Mouse (Mus musculus) limb, embryonic 15.5 days (tissue): ENCODE data around the gene Pgap2. TPM values are rescaled to one million over a fixed set of nuclear protein-coding genes. Genes with fewer than 3 reads are reported as not detected.
"Not testable (repeated sequence)": the region's sequence is repeated elsewhere in the genome, so short reads cannot be mapped to it uniquely, and the experiment has no call there.

Experiments
- ATAC-seq: fragments of 200-750 bp; cut with Nextera tagmentation; 2 replicates; pipeline ENCODE4 v1.8.0; 2017; ENCODE audit warnings: low read depth, moderate TSS enrichment; ENCODE audit not compliant: insufficient number of reproducible peaks, low FRiP score, low TSS enrichment
- H3K27ac ChIP-seq: fragments of 300-500 bp; sonication (generic); 2 replicates; pipeline ENCODE4 v1.5.1; 2015; ENCODE audit warnings: moderate library complexity, mild to moderate bottlenecking, inconsistent platforms
- H3K27me3 ChIP-seq: fragments of 300-500 bp; sonication (generic); 2 replicates; pipeline ENCODE4 v1.6.1; 2015; ENCODE audit warnings: inconsistent platforms
- H3K36me3 ChIP-seq: fragments of 300-500 bp; sonication (generic); 2 replicates; pipeline ENCODE4 v1.6.1; 2015; ENCODE audit warnings: inconsistent platforms
- H3K4me1 ChIP-seq: fragments of 300-500 bp; sonication (generic); 2 replicates; pipeline ENCODE4 v1.6.1; 2015; ENCODE audit warnings: inconsistent platforms
- H3K4me2 ChIP-seq: fragments of 300-500 bp; sonication (generic); 2 replicates; pipeline ENCODE4 v1.6.1; 2015; ENCODE audit warnings: mild to moderate bottlenecking, inconsistent platforms
- H3K4me3 ChIP-seq: fragments of 300-500 bp; sonication (generic); 2 replicates; pipeline ENCODE4 v1.5.1; 2015; ENCODE audit warnings: mild to moderate bottlenecking, inconsistent platforms
- H3K9ac ChIP-seq: fragments of 300-500 bp; sonication (generic); 2 replicates; pipeline ENCODE4 v1.6.1; 2015; ENCODE audit warnings: inconsistent platforms
- H3K9me3 ChIP-seq: fragments of 300-500 bp; sonication (generic); 2 replicates; pipeline ENCODE4 v1.6.1; 2016; ENCODE audit warnings: inconsistent platforms
- WGBS: fragments of 180-500 bp; shearing (Covaris S2); methylation state at CpG from one replicate; pipeline ENCODE4 v1.1.7; 2015; 5-methylcytosine and 5-hydroxymethylcytosine counted together
- polyA plus RNA-seq: library from polyadenylated mRNA; unstranded; fragments of >200 nt; fragmentation: Nextera tagmentation; extraction: Ambion mirVana; gene quantifications from 2 replicates; pipeline ENCODE4 v1.2.1, GENCODE M21; 2015

Gene Pgap2
- polyA plus RNA-seq, 1 experiment from 2014 or later, result 97.2 TPM

DNA sequence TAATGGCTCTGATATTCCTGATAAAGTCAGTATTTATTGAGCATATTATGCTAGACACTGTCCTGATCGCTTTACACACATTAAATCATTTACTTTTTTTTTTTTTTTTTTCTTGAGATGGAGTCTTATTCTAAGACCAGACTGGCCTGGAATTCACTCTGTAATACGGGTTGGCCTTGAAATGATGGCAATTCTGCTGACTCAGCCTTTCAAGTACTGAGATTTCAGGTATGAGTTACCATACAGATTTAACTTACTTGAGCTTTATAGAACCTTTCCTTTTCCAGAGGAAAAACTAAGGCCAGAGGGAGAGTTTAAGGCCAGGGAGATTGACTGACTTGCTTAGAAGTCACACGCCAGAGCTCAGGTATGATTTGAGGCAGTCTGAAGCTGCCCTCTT lies 46.6 kb downstream of the Pgap2 start:
- Histone ChIP-seq H3K27ac (no peak overlapping the region), H3K9me3 (no peaks in the 10 kb centered on the region), H3K9ac (no peak overlapping the region), H3K4me3 (no peak overlapping the region), H3K36me3 (no peaks in the 10 kb centered on the region), H3K27me3 (no peaks in the 10 kb centered on the region), H3K4me2 (no peak overlapping the region), H3K4me1 (no peaks in the 10 kb centered on the region)
- 82% methylated on average over 3 of the region's 3 CpGs for WGBS
- no peak for ATAC-seq

DNA sequence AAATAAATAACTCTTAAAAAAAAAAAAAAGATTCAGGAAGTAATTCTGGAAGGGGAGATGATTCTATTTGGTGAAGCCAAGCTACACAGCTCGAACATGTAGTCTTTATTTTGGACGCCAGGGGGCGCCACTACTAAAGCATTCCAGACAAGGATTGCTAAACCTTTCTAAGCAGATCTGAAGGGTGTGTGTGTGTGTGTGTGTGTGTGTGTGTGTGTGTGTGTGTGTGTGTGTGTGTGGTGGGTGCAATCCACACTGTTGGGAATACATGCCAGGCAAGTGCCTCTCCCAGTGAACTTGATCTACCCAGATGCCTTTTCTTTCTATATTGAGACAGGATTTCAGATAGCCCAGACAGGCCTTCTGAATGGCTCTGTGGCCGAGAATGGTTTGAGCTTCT lies 48.2 kb downstream of the Pgap2 start:
- H3K9me3 ChIP-seq, result no peaks in the 10 kb centered on the region
- no peaks in the 10 kb centered on the region for H3K4me1 ChIP-seq
- no peak overlapping the region for H3K27ac ChIP-seq
- 17% methylated on average over 4 of the region's 4 CpGs for WGBS
- no peak for ATAC-seq
- H3K9ac ChIP-seq, result no peak overlapping the region
- no peak overlapping the region for H3K4me3 ChIP-seq
- H3K4me2 ChIP-seq, result no peak overlapping the region
- H3K36me3 ChIP-seq, result no peaks in the 10 kb centered on the region
- no peaks in the 10 kb centered on the region for H3K27me3 ChIP-seq

DNA sequence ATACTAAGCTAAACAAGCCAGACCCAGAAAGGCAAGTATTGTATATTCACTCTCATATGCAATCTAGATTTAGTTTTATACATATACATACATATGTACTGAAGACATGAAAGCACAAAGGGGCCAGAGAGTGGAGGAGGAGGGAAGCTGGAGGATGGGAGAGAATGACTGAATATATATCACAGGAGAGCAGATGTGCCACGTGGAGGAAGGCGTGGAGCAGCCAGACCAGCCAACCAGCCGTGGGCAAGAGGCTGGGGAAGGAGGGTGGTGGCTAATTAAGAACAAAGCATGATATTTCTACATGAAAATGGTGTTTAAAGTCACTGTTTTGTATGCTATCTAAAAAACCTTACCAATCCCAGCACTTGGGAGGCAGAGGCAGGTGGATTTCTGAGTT lies 48.7 kb downstream of the Pgap2 start:
- Histone ChIP-seq H3K4me1 (no peaks in the 10 kb centered on the region), H3K27ac (no peak overlapping the region), H3K27me3 (no peaks in the 10 kb centered on the region), H3K4me2 (no peak overlapping the region), H3K9me3 (no peaks in the 10 kb centered on the region), H3K9ac (no peak overlapping the region), H3K36me3 (no peaks in the 10 kb centered on the region), H3K4me3 (no peak overlapping the region)
- no peak for ATAC-seq
- WGBS, result 61% methylated on average over 3 of the region's 3 CpGs

DNA sequence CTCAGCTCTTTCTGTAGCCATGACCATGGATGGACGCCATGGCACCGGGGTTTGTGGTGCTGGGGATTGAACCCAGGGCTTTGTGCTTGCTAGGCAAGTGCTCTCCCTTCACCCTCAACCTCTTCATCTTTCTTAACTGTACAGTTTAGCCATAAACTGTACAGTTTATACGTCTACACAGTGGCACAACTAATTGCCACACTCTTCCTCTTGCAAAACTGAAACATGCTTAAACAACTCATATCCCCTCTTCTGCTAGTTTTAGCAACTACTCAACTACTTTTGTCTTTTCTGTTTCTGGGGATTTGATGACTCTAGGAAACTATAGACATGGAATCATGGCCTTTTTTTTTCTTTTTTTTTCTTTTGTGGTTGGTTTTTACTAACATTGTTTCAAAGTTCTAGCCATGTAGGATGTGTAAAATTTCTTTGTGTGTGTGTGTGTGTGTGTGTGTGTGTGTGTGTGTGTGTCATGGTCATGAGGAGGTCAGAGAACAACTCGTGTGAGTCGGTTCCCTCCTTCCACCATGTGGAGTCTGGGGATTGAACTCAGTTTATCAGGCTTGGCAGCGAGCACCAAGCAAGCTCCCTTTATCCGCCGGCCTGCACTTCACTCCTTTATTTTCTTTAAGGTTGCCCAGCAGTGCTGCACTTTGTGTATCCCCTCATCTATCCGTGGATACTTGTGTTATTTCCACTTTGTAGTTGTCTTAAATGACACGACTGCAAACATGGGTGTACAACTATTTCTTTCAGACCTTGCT lies 49.9 kb downstream of the Pgap2 start:
- no peaks in the 10 kb centered on the region for H3K36me3 ChIP-seq
- H3K9me3 ChIP-seq, result no peaks in the 10 kb centered on the region
- 71% methylated on average over 10 of the region's 10 CpGs for WGBS
- H3K27ac ChIP-seq, result no peak overlapping the region
- H3K4me3 ChIP-seq, result no peak overlapping the region
- ATAC-seq, result no peak
- H3K4me2 ChIP-seq, result no peak overlapping the region
- H3K9ac ChIP-seq, result no peak overlapping the region
- H3K27me3 ChIP-seq, result no peaks in the 10 kb centered on the region
- no peaks in the 10 kb centered on the region for H3K4me1 ChIP-seq

DNA sequence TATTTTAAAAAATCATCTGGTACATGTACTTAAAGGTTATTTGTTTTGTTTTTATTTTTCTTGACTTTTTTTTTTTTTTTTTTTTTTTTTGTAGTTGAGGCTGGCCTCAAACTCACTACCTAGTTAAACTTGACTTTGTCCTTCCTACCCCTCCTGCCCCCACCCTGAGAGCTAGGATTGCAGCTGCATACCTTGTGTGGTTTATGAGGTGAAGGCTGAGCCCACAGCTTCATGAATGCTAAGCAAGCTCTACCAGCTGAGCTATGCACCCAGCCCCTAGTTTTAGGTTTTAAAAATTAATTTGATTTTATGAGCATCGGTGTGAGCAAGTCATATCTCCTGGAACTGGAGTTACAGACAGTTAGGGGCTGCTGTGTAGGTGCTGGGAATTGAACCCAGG lies 50.5 kb downstream of the Pgap2 start:
- no peaks in the 10 kb centered on the region for H3K9me3 ChIP-seq
- H3K4me1 ChIP-seq, result no peaks in the 10 kb centered on the region
- no peaks in the 10 kb centered on the region for H3K36me3 ChIP-seq
- no peak overlapping the region for H3K9ac ChIP-seq
- H3K27ac ChIP-seq, result no peak overlapping the region
- no peak overlapping the region for H3K4me2 ChIP-seq
- ATAC-seq, result no peak
- H3K27me3 ChIP-seq, result no peaks in the 10 kb centered on the region
- WGBS, result 73% methylated on average over 1 of the region's 1 CpGs
- H3K4me3 ChIP-seq, result no peak overlapping the region

DNA sequence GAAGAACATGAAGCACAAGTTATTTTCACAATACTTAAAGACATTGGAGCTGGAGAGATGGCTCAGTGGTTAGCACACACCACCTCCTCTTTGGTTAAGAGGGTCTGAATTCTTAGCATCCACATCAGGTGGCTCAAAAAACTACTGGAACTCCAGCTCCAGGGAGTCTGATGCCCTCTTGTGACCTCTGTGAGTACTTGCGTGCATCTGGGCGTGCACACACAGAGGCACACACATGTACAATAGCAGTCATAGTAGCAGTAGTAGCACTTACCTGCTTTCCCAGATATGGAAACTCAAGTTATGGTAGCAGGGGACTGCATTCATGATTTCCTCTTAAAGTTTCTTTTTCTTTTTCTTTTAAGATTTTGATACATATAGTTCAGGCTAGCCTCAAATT lies 53.0 kb downstream of the Pgap2 start:
- Histone ChIP-seq H3K27me3 (no peaks in the 10 kb centered on the region), H3K9me3 (no peaks in the 10 kb centered on the region), H3K36me3 (no peaks in the 10 kb centered on the region), H3K27ac (no peak overlapping the region), H3K4me1 (peaks cover 5% of the 10 kb centered on the region; the same call in 1 of the 2 replicates), H3K4me2 (no peak overlapping the region), H3K4me3 (no peak overlapping the region), H3K9ac (no peak overlapping the region)
- 83% methylated on average over 2 of the region's 2 CpGs for WGBS
- no peak for ATAC-seq

DNA sequence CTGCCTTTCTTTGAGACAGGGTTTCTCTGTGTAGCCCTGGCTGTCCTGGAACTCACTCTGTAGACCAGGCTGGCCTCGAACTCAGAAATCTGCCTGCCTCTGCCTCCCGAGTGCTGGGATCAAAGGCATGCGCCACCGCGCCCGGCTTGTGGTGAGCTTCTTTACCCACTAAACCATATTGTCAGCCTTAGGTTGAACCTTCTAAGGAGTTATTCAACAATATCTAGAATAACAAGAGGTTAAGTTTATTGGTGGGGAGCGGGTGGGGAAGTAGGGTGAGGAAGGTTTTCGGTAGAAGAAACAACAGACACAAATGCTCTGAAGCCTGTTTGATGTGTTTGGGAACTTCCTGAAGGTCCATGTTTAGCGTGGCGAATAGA lies 56.0 kb downstream of the Pgap2 start:
- not testable (repeated sequence) for H3K27ac ChIP-seq, H3K9me3 ChIP-seq, H3K4me3 ChIP-seq, H3K4me2 ChIP-seq, H3K27me3 ChIP-seq, ATAC-seq, H3K9ac ChIP-seq, H3K36me3 ChIP-seq
- H3K4me1 ChIP-seq, result peaks cover 15% of the 10 kb centered on the region
- 90% methylated on average over 10 of the region's 10 CpGs for WGBS

DNA sequence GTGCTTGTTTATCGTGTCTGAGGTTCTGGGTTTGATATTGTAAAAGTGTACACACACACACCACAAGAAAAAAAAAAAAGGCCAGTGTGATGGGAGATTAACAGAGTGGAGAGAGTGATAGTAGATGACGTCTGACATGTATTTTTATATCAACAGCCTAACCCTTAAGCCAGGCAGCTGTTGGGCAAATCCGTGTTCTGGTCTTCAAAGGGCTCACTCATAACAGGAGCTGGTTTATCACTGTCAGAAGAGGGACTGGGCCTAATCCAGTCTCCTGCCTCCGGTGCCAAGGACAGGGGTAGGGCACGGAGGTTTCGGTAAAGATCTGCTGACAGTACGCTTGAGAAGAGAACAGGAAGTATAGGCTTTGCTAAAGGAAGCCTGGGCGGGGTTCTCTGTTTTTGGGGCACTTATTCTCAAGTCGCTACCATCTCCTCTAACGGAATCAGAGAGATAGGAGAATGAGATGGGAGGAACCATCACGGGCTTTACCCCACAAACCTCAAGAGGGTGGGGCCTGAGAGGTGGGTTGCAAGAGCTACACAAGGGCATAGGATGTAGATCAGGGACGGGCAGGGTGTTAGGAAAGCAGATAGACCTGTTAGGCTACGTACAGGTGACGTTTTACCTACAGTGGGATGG lies 56.5 kb downstream of the Pgap2 start:
- Histone ChIP-seq H3K9ac (no peak overlapping the region), H3K27ac (peak overlapping the region; percentile 78; the same call in 1 of the 2 replicates), H3K4me2 (peak overlapping the region; percentile 82; the same call in 1 of the 2 replicates), H3K4me3 (peak overlapping the region; percentile 86), H3K27me3 (no peaks in the 10 kb centered on the region), H3K4me1 (peaks cover 15% of the 10 kb centered on the region), H3K36me3 (no peaks in the 10 kb centered on the region), H3K9me3 (no peaks in the 10 kb centered on the region)
- ATAC-seq, result no peak
- 52% methylated on average over 14 of the region's 14 CpGs for WGBS

DNA sequence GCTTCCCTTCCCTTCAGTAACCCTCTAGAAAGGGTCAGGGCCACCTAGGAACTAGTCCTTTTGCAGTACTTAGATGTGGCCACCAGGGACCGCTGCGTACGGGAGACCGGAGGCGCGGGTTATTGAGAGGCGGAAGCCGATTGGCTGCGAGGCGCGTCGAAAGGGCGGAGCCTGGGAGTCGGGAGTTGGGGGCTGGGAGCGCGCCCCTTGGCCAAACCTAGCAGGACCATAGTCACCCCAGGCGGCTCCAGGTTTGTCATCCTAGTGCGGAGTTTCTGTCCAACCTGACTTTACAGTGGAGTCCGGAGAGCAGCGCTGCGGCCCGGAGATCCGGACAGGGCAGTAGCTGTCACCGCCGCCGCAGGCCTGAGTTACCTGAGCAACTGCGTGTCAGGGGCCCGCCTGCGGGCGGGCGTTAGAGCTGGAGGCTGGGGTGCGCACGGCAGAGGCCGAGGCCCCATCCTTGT lies 57.1 kb downstream of the Pgap2 start:
- peak overlapping the region; percentile 82 for H3K4me2 ChIP-seq
- no peaks in the 10 kb centered on the region for H3K9me3 ChIP-seq
- 0% methylated on average over 34 of the region's 34 CpGs for WGBS
- H3K4me3 ChIP-seq, result peak overlapping the region; percentile 86
- peaks cover 15% of the 10 kb centered on the region for H3K4me1 ChIP-seq
- no peaks in the 10 kb centered on the region for H3K36me3 ChIP-seq
- H3K9ac ChIP-seq, result peak overlapping the region; percentile 48
- peak; percentile 89 for ATAC-seq
- no peaks in the 10 kb centered on the region for H3K27me3 ChIP-seq
- H3K27ac ChIP-seq, result peak overlapping the region; percentile 78

DNA sequence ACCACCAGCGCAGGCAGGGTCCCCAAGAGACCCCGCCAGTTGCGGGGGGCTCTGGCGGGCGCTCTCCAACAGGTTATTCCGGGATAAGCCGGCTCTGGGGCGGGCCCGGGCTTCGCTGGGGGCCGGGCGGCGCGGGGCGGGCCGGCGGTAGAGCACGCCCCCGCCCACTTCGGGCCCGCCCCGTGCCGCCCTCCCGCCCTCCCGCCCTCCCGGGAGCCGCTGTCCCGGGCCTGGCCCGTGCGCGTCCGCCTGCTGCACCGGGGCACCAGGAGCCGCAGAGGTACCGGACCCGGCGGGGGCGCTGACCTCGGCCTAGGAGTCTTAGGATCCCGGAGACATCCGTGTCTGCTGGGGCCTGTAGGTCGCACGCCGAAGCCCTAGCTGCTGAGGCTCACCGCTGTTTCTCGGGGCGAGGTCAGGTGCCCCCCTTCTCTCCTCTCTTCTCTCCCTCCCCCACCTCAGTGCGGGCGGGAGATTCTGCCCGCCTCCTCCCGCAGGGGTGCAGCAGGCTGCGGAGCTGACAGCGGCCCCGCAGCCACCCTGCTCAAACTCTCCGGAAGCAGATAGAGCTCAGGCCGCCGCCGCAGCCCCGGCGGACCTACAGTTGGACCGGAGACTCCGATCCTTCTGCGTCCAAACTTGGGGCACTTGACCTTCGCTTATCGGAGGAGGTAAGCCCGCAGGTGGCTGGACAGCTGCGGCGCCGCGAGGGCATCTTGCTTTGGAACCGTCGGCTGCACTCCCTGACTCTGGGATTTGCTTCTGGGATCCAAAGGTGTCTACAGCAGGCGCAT lies 57.8 kb downstream of the Pgap2 start, which contains the start of gene Stim1:
Stim1 (plus strand) TSS at position 206 of the 794 bp plus-strand sequence.
- H3K4me2 ChIP-seq, result peak within 1 kb of the TSS; percentile 82
- H3K9ac ChIP-seq, result peak within 1 kb of the TSS; percentile 63
- H3K36me3 ChIP-seq, result no peaks in the 10 kb centered on the region
- 0% methylated on average over 53 of the region's 73 CpGs for WGBS
- peak within 1 kb of the TSS; percentile 78 for H3K27ac ChIP-seq
- no peaks in the 10 kb centered on the region for H3K9me3 ChIP-seq
- peaks cover 17% of the 10 kb centered on the region for H3K4me1 ChIP-seq
- peak; percentile 85 for ATAC-seq
- no peaks in the 10 kb centered on the region for H3K27me3 ChIP-seq
- H3K4me3 ChIP-seq, result peak within 1 kb of the TSS; percentile 86

DNA sequence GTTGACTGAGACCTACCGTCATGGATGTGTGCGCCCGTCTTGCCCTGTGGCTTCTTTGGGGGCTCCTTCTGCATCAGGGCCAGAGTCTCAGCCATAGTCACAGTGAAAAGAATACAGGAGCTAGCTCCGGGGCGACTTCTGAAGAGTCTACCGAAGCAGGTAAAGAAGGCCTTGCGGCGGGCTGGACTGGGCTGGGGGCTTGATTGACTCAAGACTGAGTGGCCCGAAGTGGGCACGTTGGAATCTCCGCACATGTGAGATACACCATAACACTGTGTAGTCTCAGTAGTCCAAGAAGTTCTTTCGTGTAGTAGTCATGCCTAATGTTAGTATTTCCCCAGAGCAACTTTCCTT lies 58.4 kb downstream of the Pgap2 start:
- no peak for ATAC-seq
- Histone ChIP-seq H3K9me3 (no peaks in the 10 kb centered on the region), H3K4me3 (peak overlapping the region; percentile 86), H3K27me3 (no peaks in the 10 kb centered on the region), H3K9ac (peak overlapping the region; percentile 63), H3K4me2 (peak overlapping the region; percentile 82), H3K4me1 (peaks cover 17% of the 10 kb centered on the region), H3K27ac (peak overlapping the region; percentile 27; the same call in 1 of the 2 replicates), H3K36me3 (no peaks in the 10 kb centered on the region)
- WGBS, result 5% methylated on average over 12 of the region's 12 CpGs
